Mouse (Mus musculus) frontal cortex, postnatal 25 days (tissue): ENCODE measurements around the gene Sez6.

ENCODE experiments used
- DNase-seq, 2 experiments: peaks; one replicate each; pipeline ENCODE4 v3.0.0; 2022; ENCODE audit warnings: low spot score in 2 of 2

Gene Sez6

GRCm38 (mm10) chr11:77981609-77982440, 51.2 kb downstream of the Sez6 start:
- peak; percentile 83 to 93 for DNase-seq

GRCm38 (mm10) chr11:77982441-77982905, 51.9 kb downstream of the Sez6 start, which contains the start of gene Phf12:
Phf12 (plus strand) TSS chr11:77982754.
- peak; percentile 97 to 99 for DNase-seq

GRCm38 (mm10) chr11:77983191-77983936, 52.8 kb downstream of the Sez6 start:
- peak in 1 of 2 experiments; percentile 52 for DNase-seq

GRCm38 (mm10) chr11:77983937-77984835, 53.6 kb downstream of the Sez6 start:
- DNase-seq = peak in 1 of 2 experiments; percentile 54

GRCm38 (mm10) chr11:77984836-77985231, 54.2 kb downstream of the Sez6 start:
- peak; percentile 34 to 44 for DNase-seq

- DNase-seq = no peak
Observed at GRCm38 (mm10) chr11:77985541-77986065, 55.0 kb downstream of the Sez6 start.

- no peak for DNase-seq
Observed at GRCm38 (mm10) chr11:77989071-77989690, 58.6 kb downstream of the Sez6 start.

GRCm38 (mm10) chr11:77995556-77995955, 65.0 kb downstream of the Sez6 start:
- DNase-seq = no peak

- DNase-seq = no peak
Observed at GRCm38 (mm10) chr11:78006446-78006845, 75.8 kb downstream of the Sez6 start.

GRCm38 (mm10) chr11:78019676-78020075, 89.1 kb downstream of the Sez6 start:
- peak; percentile 62 to 63 for DNase-seq

GRCm38 (mm10) chr11:78023607-78024006, 93.0 kb downstream of the Sez6 start:
- no peak for DNase-seq
